8 mouse cellular contexts compared by ENCODE assay signal in the genomic region with DNA sequence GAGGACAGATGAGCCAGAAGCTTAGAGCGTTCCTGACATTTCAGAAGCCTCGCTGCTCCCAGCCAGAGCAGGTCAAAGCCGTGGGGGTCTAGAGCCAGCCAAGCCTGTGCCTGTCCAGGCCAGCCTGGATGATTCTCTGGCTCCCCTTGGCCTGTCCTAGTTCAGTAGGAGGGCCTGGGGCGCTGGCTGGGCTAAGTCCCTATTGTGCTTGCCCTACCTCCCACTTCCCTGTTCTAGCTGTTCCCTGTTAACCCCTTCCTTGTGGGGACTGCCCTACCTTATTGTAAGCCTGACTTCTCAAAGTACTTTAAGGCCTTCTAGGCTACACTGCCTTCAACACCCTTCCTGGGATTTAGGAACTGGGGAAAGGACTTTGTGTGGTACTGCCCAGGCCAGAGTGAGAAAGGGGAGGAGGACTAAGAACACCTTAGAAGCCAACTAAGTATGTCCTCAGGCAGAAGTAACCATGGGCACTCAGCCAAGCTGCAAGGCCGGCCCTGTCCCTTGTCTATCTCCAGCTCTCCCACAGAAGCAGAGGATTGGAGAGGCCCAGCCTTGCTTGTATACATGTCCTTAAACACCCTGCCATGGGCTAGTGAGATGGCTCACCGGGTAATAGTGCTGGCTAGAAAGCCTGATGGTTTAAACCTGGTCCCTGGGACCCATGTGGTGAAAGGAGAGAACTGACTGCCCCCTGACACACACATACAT. TPM values are rescaled to one million over a fixed set of nuclear protein-coding genes. Genes with fewer than 3 reads are reported as not detected.
DNase-seq lines count a peak whose midpoint lies in the region; ATAC-seq and TF ChIP-seq lines count a peak whose summit lies in the region.

No protein-coding gene starts in this region.

- H3K27me3 ChIP-seq in kidney, adult 2 months (replicated peaks; ENCODE audit: control insufficient read depth, insufficient read depth, low read length) = no peaks in the 10 kb centered on the region
- H3K27me3 ChIP-seq in Patski = no peaks in the 10 kb centered on the region
- no peaks in the 10 kb centered on the region for H3K27me3 ChIP-seq in liver, embryonic 13.5 days

- H3K9ac ChIP-seq in liver, embryonic 13.5 days = peak overlapping the region; percentile 83

- H3K4me3 ChIP-seq in kidney, adult 2 months (ENCODE audit: insufficient read depth, low read depth, low read length) = no peak overlapping the region
- peak overlapping the region; percentile 37 for H3K4me3 ChIP-seq in liver, embryonic 13.5 days (replicated peaks)

- peak overlapping the region; percentile 71 for H3K4me2 ChIP-seq in liver, embryonic 13.5 days

- WGBS in kidney, adult 2 months = 28% methylated on average over 6 of the region's 6 CpGs
- WGBS in liver, embryonic 13.5 days (ENCODE audit: insufficient replicate concordance) = 60% methylated on average over 6 of the region's 6 CpGs

- peaks cover 1% of the 10 kb centered on the region; the same call in 1 of the 2 replicates for H3K36me3 ChIP-seq in kidney, adult 2 months (ENCODE audit: control insufficient read depth, insufficient read depth, low read length)
- peaks cover 81% of the 10 kb centered on the region for H3K36me3 ChIP-seq in liver, embryonic 13.5 days

- in situ Hi-C loops in Patski (cut with MboI; ENCODE audit: low pct_unique_long_range_greater_than_20kb) = no loop called here

- DNase-seq in kidney, adult 2 months = peak; percentile 44
- DNase-seq in kidney, postnatal 14 days = no peak
- DNase-seq in Patski (ENCODE audit: low read depth, low spot score) = no peak
- DNase-seq in liver, embryonic 13.5 days = peak; percentile 34
- DNase-seq in thymus, postnatal 36 days = no peak
- no peak for DNase-seq in embryo, embryonic 10 days (ENCODE audit: low spot score)

- CTCF ChIA-PET in Patski (lab: Charles Lee) = interaction anchor here (2.4 kb wide), 1 partner anchor 10 kb away, joined by 10 read pairs; no protein-coding TSS in a partner anchor

- no peak overlapping the region for H3K27ac ChIP-seq in kidney, adult 2 months (ENCODE audit: insufficient read depth, low read depth, low read length)
- H3K27ac ChIP-seq in liver, embryonic 13.5 days = peak overlapping the region; percentile 99

- TF ChIP-seq CTCF in kidney, adult 2 months (conservative IDR thresholded peaks at IDR 0.05; ENCODE audit: insufficient read depth, insufficient read length, low read depth, low read length) = no peak
- no peak for TF ChIP-seq CTCF in Patski (IDR thresholded peaks at IDR 0.05)

- H3K4me1 ChIP-seq in kidney, adult 2 months (ENCODE audit: control insufficient read depth, insufficient read depth, low read length) = peaks cover 42% of the 10 kb centered on the region
- H3K4me1 ChIP-seq in liver, embryonic 13.5 days (replicated peaks) = peaks cover 98% of the 10 kb centered on the region

- ATAC-seq in Patski = peak; percentile 14
- peak; percentile 53 for ATAC-seq in erythroblast, adult 5-6 weeks (replicated peaks; ENCODE audit: low FRiP score, poor library complexity, severe bottlenecking)
- ATAC-seq in liver, embryonic 13.5 days (ENCODE audit: low read depth) = peak; percentile 23
- no peak for ATAC-seq in inflammation-experienced regulatory T-cells, adult 6 months

- POLR2A ChIA-PET in Patski (lab: Charles Lee) = interaction anchor here (0.6 to 2.6 kb wide), 3 partner anchors 12 to 454 kb away, joined by 4 to 6 read pairs (median 5); no protein-coding TSS in a partner anchor

- TF ChIP-seq POLR2A in kidney, adult 2 months (IDR thresholded peaks at IDR 0.05; ENCODE audit: low read depth, low read length) = no peak

- no peaks in the 10 kb centered on the region for H3K9me3 ChIP-seq in liver, embryonic 13.5 days (replicated peaks)

RNA-seq across cellular contexts. Expression of gene Hs6st1, which starts 22.0 kb away (rescaled TPM):
- polyA plus RNA-seq in kidney, adult 2 months (2012; rRNA removed) = 123 and 142 TPM in 2 replicates
- polyA plus RNA-seq in Patski (2021) = 207 TPM
- 82.8 and 141 TPM in 2 replicates for total RNA-seq in erythroblast, adult 5-6 weeks (2015; ENCODE audit: low replicate concordance)
- total RNA-seq in erythroblast, adult 5-6 weeks (2017; ENCODE audit: low replicate concordance) = 123 and 134 TPM in 2 replicates
- 4.6 and 6.1 TPM in 2 replicates for polyA plus RNA-seq in liver, embryonic 13.5 days (2015; fragmentation: Nextera tagmentation; extraction: Ambion mirVana)
- polyA plus RNA-seq in inflammation-experienced regulatory T-cells, adult 6 months (2017; shearing (Covaris generic)) = 1 to 10 TPM; 2.2 to 5.1 (median 4.9) TPM

Comparison
In these comparisons a context has a peak if more than half of its experiments do, and no peak if none do; other contexts are left out.
1. DNase-seq: peak in kidney, adult 2 months (single experiment) and liver, embryonic 13.5 days (single experiment); none in kidney, postnatal 14 days (single experiment), Patski (single experiment), thymus, postnatal 36 days (0 of 2) and embryo, embryonic 10 days (single experiment).
2. RNA of gene Hs6st1, which starts 22.0 kb away (polyA plus RNA-seq): 207 TPM in Patski (single experiment) and 123 to 142 TPM in kidney, adult 2 months; 4.6 to 6.1 TPM in liver, embryonic 13.5 days and 2.2 to 5.1 TPM in inflammation-experienced regulatory T-cells, adult 6 months; every median in the first group is over 10 times any median in the second.